Mouse (Mus musculus): ENCODE data around the gene Creb3. TPM values are rescaled to one million over a fixed set of nuclear protein-coding genes. Genes with fewer than 3 reads are reported as not detected.

The Creb3 gene
- polyA plus RNA-seq, 1 experiment = 24.4 TPM

GRCm38 (mm10) chr4:43612534-43612933 lies 50.4 kb downstream of the Creb3 start:
- H3K27me3 ChIP-seq (ENCODE audit: control insufficient read depth, insufficient read depth, low read length, poor library complexity, severe bottlenecking) = no peaks in the 10 kb centered on the region; the same call in 1 of the 2 replicates
- H3K27ac ChIP-seq (ENCODE audit: insufficient read depth, low read length) = no peak overlapping the region
- H3K4me1 ChIP-seq (ENCODE audit: control insufficient read depth, insufficient read depth, low read length) = no peaks in the 10 kb centered on the region
- H3K9ac ChIP-seq (ENCODE audit: low read depth, poor library complexity, severe bottlenecking) = no peak overlapping the region
- H3K4me3 ChIP-seq (ENCODE audit: low read depth, low read length) = no peak overlapping the region
- TF ChIP-seq POLR2A (IDR thresholded peaks at IDR 0.05; ENCODE audit: insufficient read depth, low read length) (no peak), EP300 (IDR thresholded peaks at IDR 0.05; ENCODE audit: insufficient read depth, low read depth, low read length) (no peak), CTCF (IDR thresholded peaks at IDR 0.05; ENCODE audit: low read depth, low read length) (no peak)
- no peaks in the 10 kb centered on the region for H3K36me3 ChIP-seq (ENCODE audit: control insufficient read depth, insufficient read depth, low read length, poor library complexity, severe bottlenecking)
- H3K9me3 ChIP-seq (replicated peaks; ENCODE audit: control insufficient read depth, insufficient read depth, low read length, poor library complexity, severe bottlenecking) = no peaks in the 10 kb centered on the region

- no peaks in the 10 kb centered on the region for H3K9me3 ChIP-seq (replicated peaks; ENCODE audit: control insufficient read depth, insufficient read depth, low read length, poor library complexity, severe bottlenecking)
- no peak overlapping the region for H3K9ac ChIP-seq (ENCODE audit: low read depth, poor library complexity, severe bottlenecking)
- H3K4me3 ChIP-seq (ENCODE audit: low read depth, low read length) = no peak overlapping the region
- TF ChIP-seq EP300 (IDR thresholded peaks at IDR 0.05; ENCODE audit: insufficient read depth, low read depth, low read length) = no peak
- TF ChIP-seq POLR2A (IDR thresholded peaks at IDR 0.05; ENCODE audit: insufficient read depth, low read length) = no peak
- no peak for TF ChIP-seq CTCF (IDR thresholded peaks at IDR 0.05; ENCODE audit: low read depth, low read length)
- no peaks in the 10 kb centered on the region; the same call in 1 of the 2 replicates for H3K27me3 ChIP-seq (ENCODE audit: control insufficient read depth, insufficient read depth, low read length, poor library complexity, severe bottlenecking)
- H3K27ac ChIP-seq (ENCODE audit: insufficient read depth, low read length) = no peak overlapping the region
- H3K36me3 ChIP-seq (ENCODE audit: control insufficient read depth, insufficient read depth, low read length, poor library complexity, severe bottlenecking) = no peaks in the 10 kb centered on the region
- H3K4me1 ChIP-seq (ENCODE audit: control insufficient read depth, insufficient read depth, low read length) = no peaks in the 10 kb centered on the region
Observed at GRCm38 (mm10) chr4:43613060-43613730, 51.1 kb downstream of the Creb3 start.

Other genes with a start within 250 kb of the Creb3 start
- gene Rusc2, start 180.4 kb upstream of the Creb3 start, polyA plus RNA-seq (2011; ENCODE audit: insufficient read depth, insufficient read length, low read depth, missing spikeins) = 24.9 and 27.0 TPM in 2 replicates
- gene Fam166b, start 133.2 kb upstream of the Creb3 start, polyA plus RNA-seq (2011; ENCODE audit: insufficient read depth, insufficient read length, low read depth, missing spikeins) = 2.1 and 2.4 TPM in 2 replicates
- 12.6 and 14.9 TPM in 2 replicates for gene Tesk1, start 120.4 kb upstream of the Creb3 start, polyA plus RNA-seq (2011; ENCODE audit: insufficient read depth, insufficient read length, low read depth, missing spikeins)
- not detected in 2 replicates for gene Cd72, start 107.7 kb upstream of the Creb3 start, polyA plus RNA-seq (2011; ENCODE audit: insufficient read depth, insufficient read length, low read depth, missing spikeins)
- not detected in 2 replicates for gene Sit1, start 78.6 kb upstream of the Creb3 start, polyA plus RNA-seq (2011; ENCODE audit: insufficient read depth, insufficient read length, low read depth, missing spikeins)
- 16.5 and 17.8 TPM in 2 replicates for gene Ccdc107, start 69.4 kb upstream of the Creb3 start, polyA plus RNA-seq (2011; ENCODE audit: insufficient read depth, insufficient read length, low read depth, missing spikeins)
- gene Arhgef39, start 62.6 kb upstream of the Creb3 start, polyA plus RNA-seq (2011; ENCODE audit: insufficient read depth, insufficient read length, low read depth, missing spikeins) = 33.1 and 40.8 TPM in 2 replicates
- 0.61 and 0.75 TPM in 2 replicates for gene Car9, start 55.4 kb upstream of the Creb3 start, polyA plus RNA-seq (2011; ENCODE audit: insufficient read depth, insufficient read length, low read depth, missing spikeins)
- 81.8 and 86.0 TPM in 2 replicates for gene Tpm2, start 38.6 kb upstream of the Creb3 start, polyA plus RNA-seq (2011; ENCODE audit: insufficient read depth, insufficient read length, low read depth, missing spikeins)
- 92.5 and 97.2 TPM in 2 replicates for gene Tln1, start 359 bp downstream of the Creb3 start, polyA plus RNA-seq (2011; ENCODE audit: insufficient read depth, insufficient read length, low read depth, missing spikeins)
- 27.9 and 30.9 TPM in 2 replicates for gene Rgp1, start 16.4 kb downstream of the Creb3 start, polyA plus RNA-seq (2011; ENCODE audit: insufficient read depth, insufficient read length, low read depth, missing spikeins)
- gene Gba2, start 16.5 kb downstream of the Creb3 start, polyA plus RNA-seq (2011; ENCODE audit: insufficient read depth, insufficient read length, low read depth, missing spikeins) = 6.6 and 8.9 TPM in 2 replicates
- not detected in 2 replicates for gene Msmp, start 22.2 kb downstream of the Creb3 start, polyA plus RNA-seq (2011; ENCODE audit: insufficient read depth, insufficient read length, low read depth, missing spikeins)
- gene Npr2, start 69.6 kb downstream of the Creb3 start, polyA plus RNA-seq (2011; ENCODE audit: insufficient read depth, insufficient read length, low read depth, missing spikeins) = 3.1 and 5.1 TPM in 2 replicates
- gene Spag8, start 91.3 kb downstream of the Creb3 start, polyA plus RNA-seq (2011; ENCODE audit: insufficient read depth, insufficient read length, low read depth, missing spikeins) = 0.50 and 0.97 TPM in 2 replicates
- 30.1 and 33.4 TPM in 2 replicates for gene Hint2, start 94.1 kb downstream of the Creb3 start, polyA plus RNA-seq (2011; ENCODE audit: insufficient read depth, insufficient read length, low read depth, missing spikeins)
- gene Tmem8b, start 106.6 kb downstream of the Creb3 start, polyA plus RNA-seq (2011; ENCODE audit: insufficient read depth, insufficient read length, low read depth, missing spikeins) = 4.5 and 5.0 TPM in 2 replicates
- gene Fam221b, start 106.8 kb downstream of the Creb3 start, polyA plus RNA-seq (2011; ENCODE audit: insufficient read depth, insufficient read length, low read depth, missing spikeins) = 0.19 and 0.55 TPM in 2 replicates
- not detected in 2 replicates for gene Olfr70, start 138.5 kb downstream of the Creb3 start, polyA plus RNA-seq (2011; ENCODE audit: insufficient read depth, insufficient read length, low read depth, missing spikeins)
- not detected in 2 replicates for gene Olfr71, start 147.9 kb downstream of the Creb3 start, polyA plus RNA-seq (2011; ENCODE audit: insufficient read depth, insufficient read length, low read depth, missing spikeins)
- gene Hrct1, start 164.9 kb downstream of the Creb3 start, polyA plus RNA-seq (2011; ENCODE audit: insufficient read depth, insufficient read length, low read depth, missing spikeins) = not detected in 2 replicates
- 0.51 TPM in 1 of 2 replicates, not detected in the other for gene Spaar, start 167.7 kb downstream of the Creb3 start, polyA plus RNA-seq (2011; ENCODE audit: insufficient read depth, insufficient read length, low read depth, missing spikeins)
- not detected in 2 replicates for gene Olfr159, start 208.7 kb downstream of the Creb3 start, polyA plus RNA-seq (2011; ENCODE audit: insufficient read depth, insufficient read length, low read depth, missing spikeins)

Measured in ES-Bruce4 (cell line).